Mouse (Mus musculus) bone marrow, adult 2 months (tissue): ENCODE data around the gene Bub3. TPM values are rescaled to one million over a fixed set of nuclear protein-coding genes. Genes with fewer than 3 reads are reported as not detected.

Source experiments
- H3K27ac ChIP-seq: fragments of 200-500 bp; 2 replicates; pipeline ENCODE4 v1.5.1; 2012; ENCODE audit warnings: low read depth, mild to moderate bottlenecking, control low read depth, inconsistent platforms, low read length; ENCODE audit not compliant: control insufficient read depth, poor library complexity, insufficient read depth
- H3K4me1 ChIP-seq: fragments of 200-500 bp; 2 replicates; pipeline ENCODE4 v1.6.1; 2011; ENCODE audit warnings: low read length; ENCODE audit not compliant: control insufficient read depth, insufficient read depth
- H3K4me3 ChIP-seq: fragments of 200-500 bp; replicated peaks from 2 replicates; pipeline ENCODE3; 2011; ENCODE audit warnings: mild to moderate bottlenecking, low read depth, low read length, control low read depth; ENCODE audit not compliant: control insufficient read depth
- CTCF ChIP-seq: fragments of 200-500 bp; IDR thresholded peaks from 2 replicates; pipeline ENCODE4 v1.5.1; 2011; ENCODE audit warnings: low read length, control low read depth; ENCODE audit not compliant: control insufficient read depth, insufficient read depth
- POLR2A ChIP-seq: fragments of 200-500 bp; IDR thresholded peaks from 2 replicates; pipeline ENCODE4 v1.6.1; 2011; ENCODE audit warnings: low read depth, mild to moderate bottlenecking, control low read depth, low read length, borderline replicate concordance; ENCODE audit not compliant: control insufficient read depth
- WGBS: fragments of 180-500 bp; shearing (Covaris S2); methylation state at CpG from one replicate; pipeline ENCODE4 v1.1.7; 2018; 5-methylcytosine and 5-hydroxymethylcytosine counted together
- polyA plus RNA-seq: library from polyadenylated mRNA; stranded (reverse); fragments of >200 nt; gene quantifications from 2 replicates; pipeline ENCODE4 v1.2.4, GENCODE M21; 2011; ENCODE audit warnings: low replicate concordance; ENCODE audit not compliant: missing spikeins, insufficient read depth, insufficient read length

Gene Bub3
- polyA plus RNA-seq, 1 experiment = 65.9 TPM

- no peak overlapping the region for H3K4me3 ChIP-seq
- WGBS = 2% methylated on average over 68 of the region's 68 CpGs
- H3K27ac ChIP-seq = no peak overlapping the region
- TF ChIP-seq POLR2A (no peak), CTCF (no peak)
- H3K4me1 ChIP-seq = no peaks in the 10 kb centered on the region
These were observed 4.5 kb upstream of the Bub3 start for GRCm38 (mm10) chr7:131555301-131556081.

- 3% methylated on average over 9 of the region's 9 CpGs for WGBS
- TF ChIP-seq CTCF (no peak), POLR2A (no peak)
- H3K27ac ChIP-seq = no peak overlapping the region
- no peaks in the 10 kb centered on the region for H3K4me1 ChIP-seq
- no peak overlapping the region for H3K4me3 ChIP-seq
These were observed 3.9 kb upstream of the Bub3 start for GRCm38 (mm10) chr7:131556116-131556515.

DNA sequence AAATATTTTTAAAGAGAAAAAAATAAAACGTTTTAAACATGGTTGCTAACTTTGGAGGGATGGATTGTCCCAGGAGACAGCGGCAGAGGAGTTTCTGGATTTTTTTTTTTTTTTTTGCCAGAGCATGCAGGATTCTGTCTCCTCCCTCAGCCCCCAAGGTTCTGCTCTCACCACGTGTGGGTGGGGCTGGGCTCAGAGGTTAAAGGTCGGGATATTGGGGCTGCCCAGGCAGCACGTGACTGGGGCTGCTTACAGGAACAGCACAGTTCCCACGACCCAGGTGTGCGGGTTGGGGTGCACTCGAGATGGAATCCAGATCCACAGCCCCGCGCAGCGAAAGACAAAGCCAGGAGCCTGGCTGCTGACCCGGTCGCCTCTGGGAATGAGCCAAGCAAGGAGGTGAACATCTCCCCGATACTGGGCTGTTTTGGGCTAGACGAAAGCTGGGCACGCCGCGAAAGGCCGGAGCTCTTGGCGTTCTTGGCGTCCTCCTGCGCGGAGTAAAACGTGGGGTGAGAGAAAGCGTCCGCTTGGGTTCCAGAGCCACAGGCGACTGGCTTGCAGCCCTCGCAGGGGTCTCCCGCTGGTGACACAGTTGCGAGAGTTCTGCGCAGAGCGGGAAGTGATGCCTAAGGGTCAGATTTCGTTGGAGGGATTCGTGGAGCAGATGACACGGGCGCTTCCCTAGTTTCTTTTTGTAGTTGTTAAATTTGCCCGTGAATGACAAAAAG is 3.3 kb upstream of the Bub3 start:
- no peak for TF ChIP-seq CTCF
- TF ChIP-seq POLR2A = no peak
- 3% methylated on average over 37 of the region's 37 CpGs for WGBS
- Histone ChIP-seq H3K27ac (no peak overlapping the region), H3K4me3 (no peak overlapping the region), H3K4me1 (no peaks in the 10 kb centered on the region; the same call in 1 of the 2 replicates)

GRCm38 (mm10) chr7:131557751-131558150 is 2.3 kb upstream of the Bub3 start:
- H3K4me1 ChIP-seq = no peaks in the 10 kb centered on the region; the same call in 1 of the 2 replicates
- WGBS = 26% methylated on average over 2 of the region's 2 CpGs
- no peak overlapping the region for H3K4me3 ChIP-seq
- H3K27ac ChIP-seq = no peak overlapping the region
- TF ChIP-seq POLR2A (no peak), CTCF (no peak)

DNA sequence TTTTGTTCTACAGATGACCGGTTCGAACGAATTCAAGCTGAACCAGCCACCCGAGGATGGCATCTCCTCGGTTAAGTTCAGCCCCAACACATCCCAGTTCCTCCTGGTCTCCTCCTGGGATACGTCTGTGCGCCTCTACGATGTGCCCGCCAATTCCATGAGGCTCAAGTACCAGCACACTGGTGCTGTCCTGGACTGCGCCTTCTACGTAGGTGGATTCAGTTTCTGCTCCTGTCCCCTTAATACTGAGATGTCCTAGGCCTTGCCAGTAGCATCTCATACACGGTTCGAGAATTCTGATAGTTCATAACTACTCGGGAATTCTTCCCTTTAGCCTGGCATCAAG is 648 bp downstream of the Bub3 start:
- Histone ChIP-seq H3K4me3 (peak overlapping the region; percentile 87), H3K27ac (peak overlapping the region; percentile 83), H3K4me1 (no peaks in the 10 kb centered on the region; the same call in 1 of the 2 replicates)
- TF ChIP-seq CTCF (no peak), POLR2A (no peak)
- under 1% methylated on average over 14 of the region's 14 CpGs for WGBS

GRCm38 (mm10) chr7:131575246-131575645 is 15.2 kb downstream of the Bub3 start:
- Histone ChIP-seq H3K4me3 (no peak overlapping the region), H3K27ac (no peak overlapping the region), H3K4me1 (no peaks in the 10 kb centered on the region)
- TF ChIP-seq POLR2A = no peak
- no peak for TF ChIP-seq CTCF
- WGBS = 84% methylated on average over 6 of the region's 6 CpGs

DNA sequence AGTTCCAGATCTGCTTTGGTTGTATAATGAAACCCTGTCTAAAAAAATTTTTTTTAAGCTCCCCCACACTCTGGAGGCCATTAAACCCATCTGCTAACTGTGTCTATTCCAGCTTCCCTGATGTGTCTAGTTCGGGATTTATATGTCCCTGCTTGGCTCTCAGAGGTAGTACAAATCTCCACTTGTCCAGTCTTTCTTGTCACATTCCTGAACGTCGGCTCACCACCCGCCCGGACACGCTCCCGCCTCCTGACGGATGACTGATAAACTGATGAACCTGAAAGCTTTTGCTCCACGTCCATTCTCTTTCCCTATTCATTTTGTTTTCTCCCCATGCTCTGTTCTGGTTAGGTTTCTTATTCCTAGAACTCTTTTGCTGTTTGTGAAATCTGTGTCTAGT is 22.2 kb downstream of the Bub3 start:
- WGBS = 83% methylated on average over 9 of the region's 9 CpGs
- Histone ChIP-seq H3K27ac (no peak overlapping the region), H3K4me3 (no peak overlapping the region), H3K4me1 (no peaks in the 10 kb centered on the region)
- TF ChIP-seq POLR2A = no peak
- TF ChIP-seq CTCF = no peak

DNA sequence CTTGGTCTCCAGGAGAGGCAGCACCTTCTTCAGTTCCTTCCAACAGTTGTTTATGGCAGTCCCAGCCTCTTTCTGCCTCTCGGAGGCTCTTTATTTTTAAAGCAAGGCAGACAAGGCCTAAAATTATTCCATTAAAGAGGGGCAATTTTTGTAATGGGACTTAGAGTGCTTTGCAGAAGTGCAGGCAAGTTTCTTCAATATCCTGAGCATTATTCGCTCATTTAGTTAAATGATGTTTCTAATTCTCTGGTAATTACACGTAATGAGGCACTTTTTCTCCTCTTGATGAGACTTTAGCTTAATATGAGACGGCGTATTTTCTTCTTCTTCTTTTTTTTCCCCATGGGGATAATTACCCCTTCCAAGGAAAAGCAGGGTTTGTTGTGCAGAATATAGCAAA is 25.5 kb downstream of the Bub3 start:
- no peaks in the 10 kb centered on the region for H3K4me1 ChIP-seq
- TF ChIP-seq CTCF = no peak
- no peak for TF ChIP-seq POLR2A
- H3K4me3 ChIP-seq = no peak overlapping the region
- 82% methylated on average over 5 of the region's 5 CpGs for WGBS
- H3K27ac ChIP-seq = no peak overlapping the region
